Mouse (Mus musculus): Measurements from ENCODE around the gene Syngap1. TPM values are rescaled to one million over a fixed set of nuclear protein-coding genes. Genes with fewer than 3 reads are reported as not detected.

Syngap1 gene
- polyA plus RNA-seq, 1 experiment from 2014 or later, result 1.8 TPM

DNA sequence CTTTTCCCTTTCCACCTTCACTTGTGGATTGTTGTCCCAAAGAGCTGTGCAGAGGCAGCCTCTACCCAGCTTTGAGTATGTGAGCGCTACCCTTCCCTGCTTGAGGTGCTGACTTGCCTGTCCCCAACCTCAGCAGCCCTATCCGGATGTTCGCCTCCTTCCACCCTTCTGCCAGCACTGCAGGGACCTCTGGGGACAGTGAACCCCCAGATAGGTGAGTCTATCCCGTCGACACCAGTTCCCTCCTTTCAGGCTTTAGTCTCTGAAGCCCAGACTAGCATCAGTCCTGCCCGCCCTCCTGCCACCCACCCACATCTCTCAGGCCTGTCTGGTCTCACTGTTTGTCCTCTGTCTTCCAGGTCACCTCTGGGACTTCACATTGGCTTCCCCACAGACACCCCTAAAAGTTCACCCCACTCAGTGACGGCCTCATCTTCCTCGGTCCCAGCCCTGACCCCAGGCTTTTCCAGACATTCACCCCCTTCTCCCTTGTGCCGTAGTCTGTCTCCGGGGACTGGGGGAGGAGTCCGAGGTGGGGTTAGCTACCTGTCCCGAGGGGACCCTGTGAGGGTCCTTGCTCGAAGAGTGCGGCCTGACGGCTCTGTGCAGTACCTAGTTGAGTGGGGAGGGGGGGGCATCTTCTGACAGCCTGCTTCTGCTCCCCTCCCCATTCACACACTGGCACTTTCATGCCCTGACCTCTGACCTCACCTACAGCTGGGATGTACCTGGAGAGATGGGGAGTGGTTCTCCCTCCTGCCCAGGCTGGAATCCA lies 3.9 kb upstream of the Syngap1 start:
- 0 out of 2 replicates have a peak, but pooled peaks cover 8% of the 10 kb centered on the region for H3K4me1 ChIP-seq (ENCODE audit: insufficient read depth)
- H3K9me3 ChIP-seq (ENCODE audit: low read depth, low read length), result no peaks in the 10 kb centered on the region
- peak overlapping the region; percentile 91 for H3K4me2 ChIP-seq
- no peak overlapping the region for H3K27ac ChIP-seq (ENCODE audit: low read depth)
- no peak overlapping the region; the same call in 1 of the 2 replicates for H3K4me3 ChIP-seq (ENCODE audit: low read depth, low read length)
- 83% methylated on average over 15 of the region's 15 CpGs for WGBS
- H3K9ac ChIP-seq, result peak overlapping the region; percentile 16; the same call in 1 of the 2 replicates
- H3K36me3 ChIP-seq (ENCODE audit: insufficient read depth), result peaks cover 37% of the 10 kb centered on the region
- TF ChIP-seq CTCF (IDR thresholded peaks at IDR 0.05; ENCODE audit: low read depth), result no peak
- no peaks in the 10 kb centered on the region for H3K27me3 ChIP-seq (ENCODE audit: insufficient read depth, low read length)
- DNase-seq, result no peak
- no peak for ATAC-seq (ENCODE audit: insufficient read depth)

DNA sequence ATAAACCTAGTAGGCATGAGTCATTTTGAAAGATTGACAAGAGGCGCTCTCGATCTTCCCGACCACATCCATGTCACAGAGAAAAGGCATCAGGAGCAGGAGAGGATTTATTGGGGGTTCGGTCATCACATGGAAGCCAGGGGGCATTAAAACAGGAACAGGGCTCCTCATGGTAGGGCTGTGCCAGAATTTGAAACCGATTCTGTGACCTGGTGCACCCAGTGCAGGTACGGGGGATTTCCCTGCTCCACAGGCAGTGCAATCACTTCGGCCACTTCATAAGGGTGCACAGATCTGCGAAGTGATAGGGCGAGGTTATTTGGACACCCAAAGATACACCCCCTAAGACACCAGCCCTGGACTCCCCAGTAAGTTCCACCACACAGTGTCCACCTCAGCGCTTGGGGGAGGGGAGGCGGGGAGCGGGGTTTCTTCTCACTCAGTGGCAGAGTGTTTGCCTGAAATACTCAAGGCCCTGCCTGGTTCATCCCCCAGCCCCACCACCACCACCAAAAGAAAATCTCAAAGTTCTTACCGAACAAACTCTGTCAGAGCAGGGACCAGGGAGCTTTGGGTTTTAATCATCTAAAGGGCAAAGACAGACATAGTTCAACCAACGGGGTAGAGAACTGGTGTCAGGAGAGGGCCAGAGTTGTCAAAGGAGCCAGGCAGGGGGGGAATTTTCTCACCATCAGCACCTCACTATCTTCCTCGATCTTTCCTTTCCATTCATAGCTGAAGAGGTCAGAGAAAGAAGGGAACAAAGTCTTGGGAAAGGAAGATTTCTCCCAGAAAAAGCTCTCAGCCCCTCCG lies 3.0 kb upstream of the Syngap1 start:
- ATAC-seq (ENCODE audit: insufficient read depth) (no peak), DNase-seq (no peak)
- no peak for TF ChIP-seq CTCF (IDR thresholded peaks at IDR 0.05; ENCODE audit: low read depth)
- Histone ChIP-seq H3K27me3 (ENCODE audit: insufficient read depth, low read length) (no peaks in the 10 kb centered on the region), H3K27ac (ENCODE audit: low read depth) (peak overlapping the region; percentile 84), H3K4me2 (peak overlapping the region; percentile 91), H3K9ac (peak overlapping the region; percentile 56), H3K4me1 (ENCODE audit: insufficient read depth) (0 out of 2 replicates have a peak, but pooled peaks cover 8% of the 10 kb centered on the region), H3K36me3 (ENCODE audit: insufficient read depth) (peaks cover 36% of the 10 kb centered on the region), H3K4me3 (ENCODE audit: low read depth, low read length) (peak overlapping the region; percentile 55), H3K9me3 (ENCODE audit: low read depth, low read length) (no peaks in the 10 kb centered on the region)
- WGBS, result 47% methylated on average over 16 of the region's 16 CpGs

DNA sequence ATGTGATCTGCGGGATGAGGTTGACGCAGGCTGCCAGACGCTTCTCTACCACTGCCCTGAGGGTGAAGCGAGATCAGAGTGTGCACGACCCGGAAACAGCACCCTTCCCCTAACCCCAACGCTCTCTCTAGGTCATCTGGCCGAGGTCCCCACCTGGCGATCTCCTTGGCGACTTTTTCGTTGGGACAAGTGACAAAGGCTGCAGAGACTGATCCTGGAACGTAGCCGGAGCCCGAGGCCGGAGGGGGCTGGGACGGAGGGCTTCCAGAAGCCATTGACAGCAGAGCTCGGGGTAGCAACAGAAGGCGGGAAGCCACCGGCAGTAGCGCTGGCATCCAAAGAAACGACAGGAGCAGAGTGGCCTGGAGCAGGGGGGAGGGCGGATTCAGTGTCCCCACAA lies 2.3 kb upstream of the Syngap1 start:
- Histone ChIP-seq H3K4me1 (ENCODE audit: insufficient read depth) (0 out of 2 replicates have a peak, but pooled peaks cover 8% of the 10 kb centered on the region), H3K4me3 (ENCODE audit: low read depth, low read length) (peak overlapping the region; percentile 55), H3K9me3 (ENCODE audit: low read depth, low read length) (no peaks in the 10 kb centered on the region), H3K4me2 (peak overlapping the region; percentile 91), H3K27me3 (ENCODE audit: insufficient read depth, low read length) (no peaks in the 10 kb centered on the region), H3K36me3 (ENCODE audit: insufficient read depth) (peaks cover 36% of the 10 kb centered on the region), H3K9ac (peak overlapping the region; percentile 56), H3K27ac (ENCODE audit: low read depth) (peak overlapping the region; percentile 84)
- ATAC-seq (ENCODE audit: insufficient read depth), result peak; percentile 3; the same call in 1 of the 2 replicates
- 0% methylated on average over 22 of the region's 22 CpGs for WGBS
- DNase-seq, result no peak
- no peak for TF ChIP-seq CTCF (IDR thresholded peaks at IDR 0.05; ENCODE audit: low read depth)

DNA sequence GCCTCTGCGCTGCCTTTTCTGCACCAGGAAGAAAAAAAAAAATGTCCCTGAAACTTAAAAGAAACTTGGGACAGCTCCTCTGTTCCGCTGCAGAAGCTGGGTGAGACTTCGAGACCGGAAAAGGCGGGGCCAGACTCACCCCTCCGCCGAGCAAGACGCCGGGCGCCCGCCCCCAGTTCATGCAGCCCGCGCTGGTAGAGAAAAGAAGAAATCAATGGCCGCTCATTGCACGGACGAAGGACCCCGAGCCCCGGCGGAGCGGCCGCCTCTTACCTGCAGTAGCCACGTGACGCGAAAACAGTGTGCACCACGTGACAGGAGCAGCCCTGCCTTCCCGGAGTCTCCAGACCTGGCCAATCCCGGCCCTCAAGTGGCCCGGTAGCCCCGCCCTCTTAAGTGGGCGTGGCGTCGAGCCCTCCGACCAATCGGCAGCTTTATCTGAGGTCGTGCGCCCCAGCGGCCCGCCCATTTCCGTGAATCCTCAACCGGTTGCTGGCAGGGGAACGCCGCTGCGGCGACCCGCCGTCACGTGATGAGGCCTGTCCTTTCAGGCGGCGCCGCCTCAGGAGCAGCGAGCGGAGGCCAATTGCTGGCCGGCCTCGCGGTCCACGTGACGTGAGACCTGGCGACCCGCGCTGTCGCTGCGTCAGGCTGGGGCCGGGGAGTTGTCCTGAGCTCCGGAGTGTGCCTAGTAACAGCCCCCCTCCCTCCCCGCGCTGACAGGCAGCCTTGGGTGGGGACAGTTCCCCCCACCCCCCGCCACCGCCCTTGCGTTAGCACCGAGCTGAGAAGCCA lies 1.7 kb upstream of the Syngap1 start, which contains the start of gene Cuta:
Cuta (minus strand) TSS at position 392 of the 795 bp plus-strand sequence.
- Histone ChIP-seq H3K36me3 (ENCODE audit: insufficient read depth) (peaks cover 32% of the 10 kb centered on the region), H3K27me3 (ENCODE audit: insufficient read depth, low read length) (no peaks in the 10 kb centered on the region), H3K27ac (ENCODE audit: low read depth) (peak within 1 kb of the TSS; percentile 96), H3K4me3 (ENCODE audit: low read depth, low read length) (peak within 1 kb of the TSS; percentile 55), H3K9ac (peak within 1 kb of the TSS; percentile 68), H3K4me1 (ENCODE audit: insufficient read depth) (0 out of 2 replicates have a peak, but pooled peaks cover 8% of the 10 kb centered on the region), H3K4me2 (peak within 1 kb of the TSS; percentile 91), H3K9me3 (ENCODE audit: low read depth, low read length) (no peaks in the 10 kb centered on the region)
- TF ChIP-seq CTCF (IDR thresholded peaks at IDR 0.05; ENCODE audit: low read depth), result no peak
- peak; percentile 93 for ATAC-seq (ENCODE audit: insufficient read depth)
- DNase-seq, result peak; percentile 100
- WGBS, result under 1% methylated on average over 68 of the region's 70 CpGs

DNA sequence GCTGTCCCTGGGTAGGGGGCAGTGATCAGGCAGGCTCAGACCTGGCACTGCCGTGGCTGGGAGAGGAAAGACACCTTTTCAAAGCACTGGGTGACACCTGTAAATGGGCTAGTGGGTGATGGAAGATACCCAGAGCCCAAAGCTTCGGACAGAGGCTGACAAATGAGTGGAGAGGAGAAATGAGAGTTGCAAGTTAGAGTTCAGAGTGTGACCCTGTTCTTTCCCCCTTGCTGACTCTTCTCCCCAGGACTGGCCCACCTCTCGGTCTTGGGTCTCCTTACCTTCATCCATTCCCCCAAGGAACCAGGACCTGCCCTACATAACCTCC lies 1.1 kb upstream of the Syngap1 start:
- H3K4me2 ChIP-seq, result peak overlapping the region; percentile 88
- peaks cover 27% of the 10 kb centered on the region for H3K36me3 ChIP-seq (ENCODE audit: insufficient read depth)
- peak overlapping the region; percentile 68 for H3K9ac ChIP-seq
- H3K9me3 ChIP-seq (ENCODE audit: low read depth, low read length), result no peaks in the 10 kb centered on the region
- 0 out of 2 replicates have a peak, but pooled peaks cover 8% of the 10 kb centered on the region for H3K4me1 ChIP-seq (ENCODE audit: insufficient read depth)
- ATAC-seq (ENCODE audit: insufficient read depth) (peak; percentile 4; the same call in 1 of the 2 replicates), DNase-seq (no peak)
- TF ChIP-seq CTCF (IDR thresholded peaks at IDR 0.05; ENCODE audit: low read depth), result no peak
- WGBS, result 3% methylated on average over 3 of the region's 3 CpGs
- no peaks in the 10 kb centered on the region for H3K27me3 ChIP-seq (ENCODE audit: insufficient read depth, low read length)
- peak overlapping the region; percentile 55 for H3K4me3 ChIP-seq (ENCODE audit: low read depth, low read length)
- H3K27ac ChIP-seq (ENCODE audit: low read depth), result peak overlapping the region; percentile 96

DNA sequence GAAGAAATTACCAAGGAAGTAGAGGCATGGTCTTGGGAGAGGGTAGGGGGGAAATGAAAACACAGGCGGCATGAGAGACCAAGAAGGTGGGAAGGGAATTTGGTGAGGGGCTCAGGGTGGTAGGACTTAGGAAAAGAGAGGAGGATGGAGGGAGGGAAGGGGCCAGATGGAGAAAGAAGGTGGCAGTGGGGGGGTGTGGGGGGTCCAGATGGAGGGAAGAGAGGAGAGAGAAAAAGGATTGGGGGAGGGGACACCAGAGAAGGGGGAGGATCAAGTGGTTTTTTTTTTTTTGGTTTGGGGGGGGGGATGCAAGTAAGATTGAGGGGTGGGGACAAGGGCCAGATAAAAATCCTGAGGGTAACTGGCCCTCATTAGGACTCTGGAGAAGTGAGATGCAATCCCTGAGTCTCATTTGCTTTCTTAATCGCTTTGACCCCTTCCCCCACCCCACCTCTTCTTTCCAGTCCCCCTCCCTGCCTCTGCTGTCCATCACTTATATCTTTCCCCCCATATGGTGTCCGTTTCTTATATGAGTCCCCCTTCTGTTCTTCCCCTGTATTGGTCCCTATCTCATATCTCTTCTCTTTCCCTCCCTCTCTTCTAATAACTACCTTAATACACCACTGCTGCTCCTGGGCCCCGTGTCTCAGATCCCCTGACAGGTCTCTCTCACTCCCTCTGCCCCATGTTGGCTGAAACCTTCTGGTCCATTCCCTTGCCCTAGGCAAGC lies 953 bp downstream of the Syngap1 start:
- ATAC-seq (ENCODE audit: insufficient read depth) (no peak), DNase-seq (no peak)
- peaks cover 17% of the 10 kb centered on the region; the same call in 1 of the 2 replicates for H3K4me1 ChIP-seq (ENCODE audit: insufficient read depth)
- H3K27me3 ChIP-seq (ENCODE audit: insufficient read depth, low read length), result no peaks in the 10 kb centered on the region
- no peak for TF ChIP-seq CTCF (IDR thresholded peaks at IDR 0.05; ENCODE audit: low read depth)
- peak overlapping the region; percentile 46 for H3K4me3 ChIP-seq (ENCODE audit: low read depth, low read length)
- WGBS, result 14% methylated on average over 4 of the region's 4 CpGs
- no peak overlapping the region for H3K27ac ChIP-seq (ENCODE audit: low read depth)
- H3K9me3 ChIP-seq (ENCODE audit: low read depth, low read length), result no peaks in the 10 kb centered on the region
- H3K36me3 ChIP-seq (ENCODE audit: insufficient read depth), result peaks cover 6% of the 10 kb centered on the region
- peak overlapping the region; percentile 57 for H3K9ac ChIP-seq
- peak overlapping the region; percentile 88 for H3K4me2 ChIP-seq
